Mouse (Mus musculus) mesoderm, embryonic 11.5 days (tissue): ENCODE results near the gene Kdm6b.

Experiments used
- DNase-seq: peaks from one replicate; pipeline ENCODE4 v3.0.0-alpha.2; 2012; ENCODE audit warnings: low read depth, low spot score

The Kdm6b gene

GRCm38 (mm10) chr11:69366855-69367615, 46.4 kb downstream of the Kdm6b start:
- DNase-seq, result no peak

GRCm38 (mm10) chr11:69366157-69366854, 47.2 kb downstream of the Kdm6b start:
- DNase-seq, result peak; percentile 95

DNA sequence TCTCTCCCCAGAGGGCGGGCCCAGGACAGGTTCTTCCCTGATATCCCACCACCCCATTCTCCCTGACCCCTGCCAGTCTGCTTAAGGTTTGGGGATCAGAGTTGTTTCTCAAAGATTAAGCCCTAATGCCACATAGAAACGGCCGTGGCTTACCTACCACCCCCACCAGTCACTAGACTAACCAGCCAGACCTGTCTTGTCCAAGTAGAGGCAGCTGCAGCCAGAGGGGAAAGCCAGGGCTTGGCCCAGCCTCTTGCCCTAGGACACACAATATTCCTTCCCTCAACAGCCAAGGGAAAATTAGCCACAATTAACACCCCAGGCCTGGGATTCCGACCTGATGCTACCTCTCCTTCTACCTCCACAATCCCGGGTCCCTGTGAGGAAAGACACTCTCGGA, 47.8 kb downstream of the Kdm6b start:
- DNase-seq, result no peak

- DNase-seq, result peak; percentile 73
Measured at GRCm38 (mm10) chr11:69364910-69365309, 48.6 kb downstream of the Kdm6b start.

GRCm38 (mm10) chr11:69364376-69364775, 49.1 kb downstream of the Kdm6b start:
- no peak for DNase-seq

GRCm38 (mm10) chr11:69362479-69362878, 51.0 kb downstream of the Kdm6b start:
- no peak for DNase-seq

DNA sequence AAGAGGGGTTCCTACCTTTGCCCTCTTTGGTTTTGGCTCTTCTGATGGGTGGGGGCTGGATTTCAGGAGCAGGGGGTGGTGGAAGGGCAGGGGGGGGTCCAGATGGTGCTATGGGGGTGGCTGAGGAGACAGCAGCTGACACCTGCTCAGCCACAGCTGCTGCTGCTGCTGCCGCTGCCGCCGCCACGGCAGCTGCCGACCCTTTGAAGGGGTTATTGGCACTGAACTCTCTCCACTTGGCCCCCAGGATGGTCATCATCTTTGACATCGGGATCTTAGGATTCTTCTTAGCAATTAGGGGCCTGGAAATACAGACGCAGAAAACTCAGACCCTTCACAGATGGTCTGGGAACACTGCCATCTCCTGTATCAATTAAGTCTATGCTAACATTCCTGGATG, 51.5 kb downstream of the Kdm6b start:
- DNase-seq, result no peak

DNA sequence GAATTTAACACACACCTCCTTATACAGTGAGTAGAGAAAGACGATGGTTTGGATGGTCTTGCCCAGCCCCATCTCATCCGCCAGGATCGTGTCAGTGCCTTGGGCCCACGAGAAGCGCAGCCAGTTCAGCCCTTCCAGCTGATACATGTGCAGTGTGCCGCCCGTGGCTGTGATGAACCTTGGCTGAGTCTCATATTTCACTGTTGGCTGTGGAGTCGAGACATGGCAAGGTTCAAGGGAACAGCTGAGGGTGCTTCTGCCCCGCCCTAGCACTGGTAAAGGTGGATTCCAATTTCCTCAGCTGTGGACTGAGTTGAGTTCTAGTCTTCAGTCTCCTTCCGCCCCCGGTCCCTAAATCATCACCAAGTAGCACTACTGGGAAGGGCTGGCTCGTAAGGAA, 55.8 kb downstream of the Kdm6b start:
- no peak for DNase-seq

DNA sequence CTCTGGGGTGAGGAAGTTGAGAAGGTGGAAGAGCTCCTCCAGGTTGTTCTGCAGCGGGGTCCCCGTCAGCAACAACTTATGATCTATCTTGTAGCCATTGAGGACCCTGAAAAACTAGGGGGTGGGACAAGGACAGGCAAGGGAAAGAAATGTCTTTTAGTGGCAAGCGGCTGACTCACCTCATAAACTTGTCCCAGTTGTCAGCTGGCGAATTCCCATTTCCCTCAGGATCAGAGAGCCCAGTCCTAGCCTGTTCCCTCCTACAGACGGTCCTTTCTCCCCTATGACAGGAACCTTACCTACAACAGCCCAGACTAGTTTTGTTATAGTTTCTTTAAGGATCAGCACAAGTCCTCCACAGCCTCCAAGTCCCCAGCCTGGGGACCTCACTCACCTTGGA, 56.9 kb downstream of the Kdm6b start:
- DNase-seq, result no peak
